Mouse (Mus musculus) CD4-positive naive resting alpha-beta T cell, adult 76 days (primary cell): ENCODE results near the gene Ffar1. TPM values are rescaled to one million over a fixed set of nuclear protein-coding genes. Genes with fewer than 3 reads are reported as not detected.

ENCODE experiments used
- total RNA-seq: library from RNA; stranded (reverse); gene quantifications from one replicate; pipeline ENCODE4 v1.2.4, GENCODE M21; 2023

The Ffar1 gene
- total RNA-seq, result 1.3 TPM

DNA sequence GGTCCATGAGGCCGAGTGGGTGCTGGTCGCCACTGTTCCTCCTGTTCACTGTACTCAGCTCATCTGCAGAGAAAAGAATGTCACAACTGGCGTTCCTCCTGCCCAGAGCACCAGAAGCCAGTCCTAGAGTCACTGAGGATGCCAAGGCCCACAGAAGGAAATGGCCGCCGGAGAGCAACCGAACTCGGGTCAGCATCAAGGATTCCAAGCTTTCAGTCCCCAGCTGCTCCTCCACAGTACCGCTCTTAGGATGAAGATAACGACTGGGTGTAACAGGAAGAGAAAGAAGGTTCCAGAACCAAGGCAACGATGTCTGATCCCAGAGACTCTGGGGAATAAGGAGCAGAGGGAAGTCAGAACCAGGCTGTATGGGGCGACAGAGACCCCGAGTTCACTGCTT lies at the start of gene Ffar1:
Gene Ffar1 (minus strand): TSS at position 101 of the 400 bp plus-strand sequence.

DNA sequence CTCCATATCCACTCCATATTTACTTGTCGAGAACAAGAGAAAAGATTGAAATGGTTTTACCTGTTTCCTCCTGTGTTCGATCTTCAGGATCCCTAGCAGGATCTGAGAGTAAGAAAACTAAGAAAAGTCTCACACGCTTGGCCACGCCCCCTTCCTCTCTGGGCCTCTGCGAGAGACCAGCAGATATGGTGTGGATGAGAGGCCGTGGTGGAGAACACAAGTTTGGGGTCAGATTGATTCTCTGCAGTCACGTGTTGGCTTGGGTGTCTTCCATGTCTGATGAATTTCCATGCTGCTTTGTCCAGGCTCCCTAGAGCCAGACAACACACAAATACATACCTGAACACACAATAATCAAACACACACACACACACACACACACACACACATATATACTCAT lies 18.8 kb upstream of the Ffar1 start, which contains the start of gene Cd22:
Gene Cd22 (minus strand): TSS at position 167 of the 400 bp plus-strand sequence.

DNA sequence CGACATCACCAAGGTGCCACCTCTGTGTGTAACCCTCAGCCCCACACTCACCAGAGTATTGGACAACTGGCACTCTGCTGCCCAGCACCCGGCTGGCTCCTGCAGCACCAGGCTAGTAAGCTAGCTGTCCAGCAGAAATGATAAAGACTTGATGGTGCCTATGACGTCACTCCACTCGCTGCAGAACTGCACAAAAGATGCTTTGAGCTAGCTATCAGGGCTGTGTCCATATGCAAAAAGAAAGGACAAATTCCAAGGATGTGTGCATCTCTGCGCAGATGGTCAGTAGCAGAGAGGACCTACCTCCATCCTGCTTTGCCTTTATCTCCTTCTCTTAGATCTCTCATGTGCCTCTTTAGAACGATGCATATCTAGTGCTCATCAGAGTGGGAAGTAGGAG lies 5.3 kb downstream of the Ffar1 start, which contains the start of gene Ffar3:
Gene Ffar3 (minus strand): TSS at position 101 of the 400 bp plus-strand sequence.

DNA sequence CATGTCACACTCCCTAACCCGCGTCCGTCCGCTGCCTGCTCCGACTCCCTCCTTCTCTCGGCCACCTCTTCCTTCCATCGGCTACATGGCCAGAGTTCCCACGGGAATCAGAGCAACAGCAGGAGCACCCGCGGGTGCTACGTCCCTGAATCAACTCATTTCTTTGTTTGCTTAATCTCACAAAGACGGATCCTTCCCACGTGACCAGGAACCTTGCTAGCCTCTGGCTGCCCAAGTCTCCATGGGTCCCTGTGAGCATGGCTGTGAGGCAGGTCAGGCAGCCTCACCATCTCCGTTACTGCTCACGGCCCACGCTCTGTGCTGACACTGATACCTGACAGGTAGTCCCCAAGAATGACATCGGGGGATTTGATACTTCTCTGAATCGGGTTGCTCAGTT lies 37.7 kb downstream of the Ffar1 start, which contains the start of gene Ffar2:
Gene Ffar2 (minus strand): TSS at position 101 of the 400 bp plus-strand sequence.

Other genes with a start within 250 kb of the Ffar1 start
- gene Upk1a, start 248.7 kb downstream of the Ffar1 start, total RNA-seq, result not detected
- 159 TPM for gene Cox6b1, start 235.4 kb downstream of the Ffar1 start, total RNA-seq
- gene Etv2, start 225.7 kb downstream of the Ffar1 start, total RNA-seq, result not detected
- 95.6 TPM for gene Rbm42, start 211.2 kb downstream of the Ffar1 start, total RNA-seq
- 33.8 TPM for gene Haus5, start 196.6 kb downstream of the Ffar1 start, total RNA-seq
- gene Pmis2, start 190.0 kb downstream of the Ffar1 start, total RNA-seq, result not detected
- not detected for gene 2200002J24Rik, start 162.6 kb downstream of the Ffar1 start, total RNA-seq
- gene Atp4a, start 149.4 kb downstream of the Ffar1 start, total RNA-seq, result not detected
- gene Tmem147, start 132.0 kb downstream of the Ffar1 start, total RNA-seq, result 29.7 TPM
- gene Gapdhs, start 117.9 kb downstream of the Ffar1 start, total RNA-seq, result not detected
- 6.8 TPM for gene Sbsn, start 110.1 kb downstream of the Ffar1 start, total RNA-seq
- not detected for gene Dmkn, start 97.8 kb downstream of the Ffar1 start, total RNA-seq
- not detected for gene Krtdap, start 73.7 kb downstream of the Ffar1 start, total RNA-seq
- 1.1 TPM for gene Ffar2, start 37.8 kb downstream of the Ffar1 start, total RNA-seq
- gene Ffar3, start 5.4 kb downstream of the Ffar1 start, total RNA-seq, result not detected
- 68.7 TPM for gene Cd22, start 18.8 kb upstream of the Ffar1 start, total RNA-seq
- gene Mag, start 53.3 kb upstream of the Ffar1 start, total RNA-seq, result not detected
- not detected for gene Hamp2, start 63.1 kb upstream of the Ffar1 start, total RNA-seq
- gene Hamp, start 82.5 kb upstream of the Ffar1 start, total RNA-seq, result not detected
- 160 TPM for gene Usf2, start 95.2 kb upstream of the Ffar1 start, total RNA-seq
- gene Lsr, start 111.9 kb upstream of the Ffar1 start, total RNA-seq, result 2.4 TPM
- gene Fam187b, start 112.2 kb upstream of the Ffar1 start, total RNA-seq, result not detected
- gene Fxyd5, start 180.9 kb upstream of the Ffar1 start, total RNA-seq, result 882 TPM
- not detected for gene Fxyd7, start 189.9 kb upstream of the Ffar1 start, total RNA-seq
- gene Fxyd1, start 195.6 kb upstream of the Ffar1 start, total RNA-seq, result not detected
- 0.18 TPM for gene Lgi4, start 197.8 kb upstream of the Ffar1 start, total RNA-seq
- not detected for gene Fxyd3, start 215.1 kb upstream of the Ffar1 start, total RNA-seq